Mouse (Mus musculus): Measurements from ENCODE around the gene Gpc1.

DNA sequence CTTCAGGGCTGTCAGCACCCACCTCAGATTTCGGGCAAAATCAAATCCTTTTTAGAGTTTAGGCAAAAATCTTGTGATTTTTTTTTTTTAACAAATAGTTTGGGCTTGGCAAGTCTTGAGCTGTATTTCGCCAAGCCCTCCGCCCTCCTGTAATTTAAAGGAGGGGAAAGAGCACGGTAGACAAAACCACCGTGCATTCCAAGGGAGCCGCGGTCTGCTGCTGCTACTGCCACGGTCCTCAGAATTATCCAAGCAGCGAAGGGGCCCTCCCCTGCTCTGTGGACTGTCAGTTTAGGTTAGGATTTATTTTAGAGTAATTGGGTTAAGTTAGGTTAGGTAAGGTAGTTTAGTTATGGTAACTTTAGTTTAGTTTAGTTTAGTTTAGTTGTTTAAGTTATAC is 16.3 kb upstream of the Gpc1 start:
- no peak for TF ChIP-seq POLR2A (IDR thresholded peaks at IDR 0.05; ENCODE audit: low read depth, low read length)
- TF ChIP-seq CTCF (IDR thresholded peaks at IDR 0.05; ENCODE audit: borderline replicate concordance, insufficient read depth, low read length), result no peak

Measured in embryonic fibroblast, embryonic 13.5 days (primary cell).